Mouse (Mus musculus) testis, postnatal 14 days (tissue): ENCODE measurements around the gene Rap1gap2.

Source experiments
- DNase-seq: peaks from one replicate; pipeline ENCODE4 v3.0.0; 2021; ENCODE audit warnings: low spot score

Gene Rap1gap2

DNA sequence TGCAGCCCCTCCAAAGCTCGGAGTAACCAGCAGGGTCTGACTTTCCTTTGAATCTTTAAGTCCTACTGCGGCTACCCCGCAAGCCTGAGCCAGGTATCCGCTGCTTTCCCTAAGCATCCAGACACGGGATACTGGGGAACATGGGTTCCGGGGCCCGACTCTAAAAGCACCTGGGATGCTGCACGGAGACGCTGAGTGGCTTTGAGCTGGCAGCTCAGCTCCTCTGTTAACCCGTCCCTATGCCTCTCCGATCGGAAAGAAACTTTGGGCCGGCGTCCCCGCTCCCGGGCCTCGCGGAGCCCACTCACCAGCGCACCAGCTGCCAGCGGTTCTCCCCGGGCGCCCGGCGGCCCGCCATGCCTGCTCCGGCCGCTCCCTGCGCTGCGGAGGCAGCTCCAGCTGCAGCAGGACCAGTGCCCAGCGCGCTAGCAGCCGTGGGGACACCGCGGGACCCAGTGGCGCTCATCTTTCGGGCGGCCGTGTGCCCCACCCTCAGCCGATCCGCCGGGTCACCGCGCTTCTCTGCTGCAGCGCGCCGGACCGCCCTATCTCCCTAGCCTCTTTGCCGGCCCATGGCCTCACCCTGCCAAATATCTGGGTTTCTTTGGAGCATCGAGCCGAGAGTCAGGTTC lies at the start of gene Rap1gap2:
Gene Rap1gap2 (minus strand): TSS at position 371 of the 632 bp plus-strand sequence.
- DNase-seq: no peak

- DNase-seq: no peak
Measured at GRCm38 (mm10) chr11:74660336-74660735, 49.6 kb upstream of the Rap1gap2 start.

DNA sequence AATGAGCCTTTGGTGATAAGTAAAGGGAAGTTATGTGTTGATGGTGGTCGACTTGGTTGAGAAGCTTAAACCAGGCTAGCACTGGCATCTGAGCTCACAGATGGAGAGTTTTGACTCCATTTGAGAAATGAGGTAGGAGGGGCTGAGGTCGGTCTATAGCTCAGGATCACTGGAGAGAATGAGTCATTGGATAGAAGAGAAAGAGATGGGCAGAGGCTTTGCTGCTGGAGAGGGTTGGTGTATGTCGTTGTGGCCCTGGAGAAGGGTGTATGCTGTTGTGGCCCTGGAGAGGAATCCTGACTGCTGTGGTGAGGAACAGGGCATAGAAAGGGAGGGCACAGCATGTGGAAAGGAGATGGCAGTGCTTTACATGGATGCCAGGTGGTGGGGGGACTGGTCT lies 45.2 kb upstream of the Rap1gap2 start:
- no peak for DNase-seq

GRCm38 (mm10) chr11:74653385-74653784 lies 42.7 kb upstream of the Rap1gap2 start:
- no peak for DNase-seq

- peak; percentile 38 for DNase-seq
Measured at GRCm38 (mm10) chr11:74652791-74653191, 42.1 kb upstream of the Rap1gap2 start.

DNA sequence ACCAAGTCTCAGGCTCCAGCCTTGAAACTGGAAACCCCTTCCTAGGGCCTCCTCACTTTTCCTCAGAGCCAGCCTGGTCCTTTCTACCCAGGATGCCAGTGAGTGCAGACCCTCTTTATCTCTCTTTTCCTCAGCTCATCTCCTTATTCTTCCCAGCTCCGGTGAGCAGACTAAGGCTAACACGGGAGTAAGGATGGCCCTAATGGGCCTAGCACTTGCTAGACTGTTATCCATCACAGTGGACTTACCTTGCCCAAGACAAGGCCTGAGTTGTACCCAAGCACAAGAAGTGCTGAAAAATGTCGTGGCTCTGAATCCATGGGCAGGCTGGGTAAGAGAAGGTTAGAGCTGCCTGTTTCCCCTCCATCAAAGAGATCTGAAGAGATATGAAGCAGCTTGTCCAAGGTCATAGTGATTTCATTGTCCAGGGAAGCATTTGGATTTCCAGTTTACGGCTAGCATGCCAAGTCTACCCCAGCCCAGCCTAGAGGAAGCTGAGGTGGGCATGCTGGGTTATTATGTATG lies 39.9 kb upstream of the Rap1gap2 start:
- no peak for DNase-seq

DNA sequence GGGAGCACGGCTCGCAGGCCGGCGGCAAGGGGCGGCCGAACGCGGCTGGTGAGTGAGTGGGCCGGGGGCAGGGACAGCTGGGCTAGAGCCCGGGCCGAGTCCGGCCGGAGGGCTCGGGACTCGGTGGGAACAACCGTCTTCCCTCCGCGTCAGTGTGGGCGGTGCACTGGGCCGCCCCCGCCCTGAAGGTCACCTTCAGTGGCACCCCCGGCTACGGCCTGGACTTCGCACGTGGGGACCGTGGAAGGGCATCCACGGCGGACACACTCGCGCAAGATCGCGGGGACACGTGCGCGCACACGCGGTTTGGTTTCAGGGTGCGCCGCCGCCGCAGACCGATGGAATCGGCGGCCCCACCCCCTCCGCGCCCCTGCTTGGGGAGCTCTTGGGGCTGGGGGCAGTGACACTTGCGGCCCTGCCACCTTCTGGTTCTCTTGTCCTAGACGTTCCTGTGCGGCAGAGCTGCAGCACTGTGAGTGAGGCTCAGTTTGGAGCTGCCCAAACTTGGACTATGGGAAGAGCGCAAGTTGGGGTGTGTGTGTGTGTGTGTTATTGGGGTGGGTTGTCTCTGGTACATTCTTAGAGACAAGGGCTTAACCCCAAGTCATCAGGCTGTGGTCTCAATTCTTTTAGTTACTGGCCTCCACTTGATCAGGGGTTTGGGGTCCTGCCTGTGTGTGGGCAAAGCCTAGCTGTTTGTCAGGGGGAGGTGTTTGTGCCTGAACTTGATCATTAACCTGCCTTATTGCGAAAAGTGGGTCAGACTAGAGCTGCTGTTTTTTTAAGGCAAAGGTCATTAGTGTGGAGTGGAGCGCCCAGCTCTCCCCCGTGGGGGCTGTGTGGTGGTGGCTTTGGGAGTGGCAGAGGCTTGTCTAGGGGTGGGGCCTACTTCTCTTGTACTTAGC lies 39.2 kb upstream of the Rap1gap2 start:
- DNase-seq: peak; percentile 56

DNA sequence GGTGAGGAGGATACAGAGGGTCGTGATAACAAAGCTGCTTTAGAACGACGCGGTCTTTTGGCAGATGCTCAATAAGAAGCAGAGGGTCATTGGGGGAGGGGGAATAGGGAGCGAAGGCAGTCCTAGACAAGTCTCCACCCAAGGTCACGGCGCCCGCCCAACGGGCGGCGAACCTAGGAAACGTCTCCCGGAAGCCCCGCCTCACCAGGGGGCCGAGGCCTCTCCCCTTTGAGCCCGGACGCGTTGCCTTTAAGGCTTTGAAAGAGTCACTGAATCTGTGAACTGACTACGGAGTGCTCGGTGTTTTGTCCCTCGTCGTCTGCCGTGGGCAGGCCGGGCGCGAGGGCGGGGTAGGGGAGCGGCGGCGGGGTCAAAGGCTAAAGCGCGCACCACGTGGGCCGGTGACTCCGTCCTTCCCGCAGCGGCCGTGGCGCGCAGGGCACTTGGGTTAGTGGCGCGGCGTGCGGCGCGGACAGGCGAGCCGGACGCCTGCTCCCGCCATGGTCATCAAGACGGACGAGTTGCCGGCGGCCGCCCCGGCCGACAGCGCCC lies 38.5 kb upstream of the Rap1gap2 start, which contains the start of gene Cluh:
Gene Cluh (plus strand): TSS at position 401 of the 552 bp plus-strand sequence.
- peak; percentile 97 for DNase-seq

GRCm38 (mm10) chr11:74648676-74649075 lies 38.0 kb upstream of the Rap1gap2 start:
- no peak for DNase-seq

GRCm38 (mm10) chr11:74647966-74648365 lies 37.3 kb upstream of the Rap1gap2 start:
- DNase-seq: no peak

DNA sequence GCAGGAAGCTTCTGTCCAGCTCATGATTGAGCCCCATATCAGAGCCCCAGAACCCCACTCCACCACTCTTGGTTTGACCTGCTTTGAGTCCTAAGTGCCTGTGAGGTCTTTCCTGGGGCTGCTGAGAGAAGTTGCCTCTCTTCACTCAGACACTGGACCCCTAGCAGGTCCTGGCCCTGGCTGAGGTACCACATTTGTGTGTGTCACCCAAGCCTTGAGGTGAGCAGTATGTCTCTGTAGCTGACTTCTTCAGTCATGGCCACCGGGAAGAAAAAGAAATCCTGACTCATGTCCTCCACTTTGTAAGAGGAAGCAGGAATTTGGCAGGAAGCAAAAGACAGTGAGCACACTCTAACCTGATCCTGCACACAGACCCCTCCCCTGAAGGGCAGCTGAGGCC lies 28.9 kb upstream of the Rap1gap2 start:
- DNase-seq: no peak

DNA sequence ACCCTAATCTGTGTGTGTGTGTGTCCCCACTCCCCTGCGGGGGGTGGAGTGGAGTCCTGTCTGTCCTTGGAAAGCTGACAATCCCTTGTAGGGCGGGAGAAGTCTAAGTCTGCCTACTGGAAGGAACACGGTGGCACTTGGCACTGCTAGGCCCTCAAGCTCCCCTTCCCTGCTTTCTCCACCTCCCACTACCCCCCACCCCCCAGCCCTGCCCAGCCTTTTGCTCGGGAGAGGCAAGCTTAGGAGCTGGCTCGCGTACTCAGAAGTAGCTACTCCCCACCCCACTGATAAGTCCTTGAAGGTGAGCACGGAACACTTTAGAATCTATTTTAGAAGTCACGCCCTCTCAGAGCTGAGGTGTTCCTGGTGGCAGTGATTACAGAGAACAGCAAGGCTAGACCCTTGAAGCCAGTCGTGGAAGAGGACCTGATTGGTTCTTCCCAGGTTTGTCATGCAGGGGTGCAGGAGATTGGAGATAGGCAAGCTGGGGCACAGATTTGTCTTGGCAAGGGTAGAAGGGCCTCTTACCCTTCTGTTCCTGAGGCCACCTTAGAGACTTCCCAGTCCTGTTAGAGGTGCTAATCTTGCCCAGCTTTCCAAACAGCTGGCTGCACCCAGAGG lies 28.2 kb upstream of the Rap1gap2 start:
- DNase-seq: no peak

- DNase-seq: peak; percentile 80
Measured at GRCm38 (mm10) chr11:74637971-74638790, 27.5 kb upstream of the Rap1gap2 start.

- DNase-seq: no peak
Measured at GRCm38 (mm10) chr11:74637486-74637885, 26.8 kb upstream of the Rap1gap2 start.

DNA sequence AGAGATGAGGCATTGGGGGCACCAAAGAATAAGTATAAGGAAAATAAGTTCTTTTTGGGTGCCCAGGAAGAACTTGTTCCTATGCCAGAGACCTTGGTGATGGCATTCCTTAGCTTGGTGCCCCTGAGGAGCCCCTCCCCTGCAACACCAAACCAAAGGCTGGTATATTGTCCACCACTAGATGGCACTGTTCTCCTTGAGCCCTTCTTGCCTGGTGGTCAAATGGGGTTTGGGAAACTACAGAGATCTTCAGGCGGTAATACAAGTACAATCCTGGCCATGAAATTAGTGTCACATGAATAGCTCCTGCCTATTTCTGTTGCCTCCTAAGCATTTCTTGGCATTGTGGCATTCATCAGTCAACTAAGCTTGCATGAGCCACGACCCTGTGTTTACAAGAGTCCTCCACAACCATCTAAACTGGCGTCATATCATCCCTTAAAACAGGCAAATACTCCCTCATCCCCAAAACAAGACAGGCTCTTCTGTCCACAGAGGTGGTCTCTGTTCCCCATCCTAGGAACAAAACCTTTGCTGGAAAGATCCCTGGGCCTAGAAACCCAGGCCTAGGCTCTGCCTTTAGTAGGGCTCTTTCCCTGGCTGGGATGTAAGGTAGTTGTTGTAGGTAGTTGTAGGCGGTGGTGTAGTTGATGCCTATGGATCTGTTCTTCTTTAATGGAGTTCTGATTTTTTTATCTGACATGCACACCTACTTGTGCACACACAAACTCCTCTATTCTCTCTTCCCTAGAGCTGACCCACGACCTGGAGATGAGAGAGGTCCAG lies 24.0 kb upstream of the Rap1gap2 start:
- DNase-seq: peak; percentile 48

DNA sequence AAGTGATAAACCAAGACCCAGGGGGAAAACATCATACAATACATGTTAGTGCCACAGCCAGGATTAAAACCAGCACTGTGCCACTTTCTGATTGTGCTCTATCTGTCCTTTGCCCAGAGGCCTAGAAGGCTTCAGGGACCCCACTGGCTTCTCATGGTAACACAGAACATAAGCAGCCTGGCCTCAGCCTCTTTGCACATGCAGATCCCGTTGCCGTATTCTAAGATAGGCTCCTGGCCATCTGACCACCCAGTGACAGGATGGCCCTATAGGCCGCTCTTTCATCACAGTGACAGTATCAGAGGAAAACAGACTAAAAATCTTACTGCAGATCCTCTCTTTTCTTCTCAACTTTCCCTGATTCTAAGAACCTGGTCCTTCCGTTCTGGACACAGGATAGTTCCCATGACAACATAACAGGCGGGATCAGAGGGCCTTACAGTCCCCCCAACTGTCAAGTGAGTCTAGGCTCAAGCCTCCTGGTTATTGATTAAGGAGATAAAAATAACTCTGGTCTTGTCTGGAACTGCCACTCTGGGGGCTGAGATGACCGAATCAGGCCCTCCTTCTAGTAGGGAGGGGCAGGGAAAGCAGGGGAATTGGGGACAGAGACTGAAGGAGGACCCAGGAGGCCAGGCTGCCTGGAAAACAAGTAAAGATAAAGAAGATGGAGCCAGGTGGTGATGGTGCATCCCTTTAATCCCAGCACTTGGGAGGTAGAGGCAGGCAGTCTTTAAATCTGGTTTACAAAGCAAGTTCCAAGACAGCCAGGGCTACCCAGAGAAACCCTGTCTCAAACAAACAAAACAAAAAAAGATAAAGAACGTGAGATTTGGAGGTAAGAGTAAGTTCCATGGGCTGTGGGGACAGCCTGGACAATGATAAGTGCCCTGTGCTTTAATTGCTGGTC lies 21.4 kb upstream of the Rap1gap2 start:
- no peak for DNase-seq

DNA sequence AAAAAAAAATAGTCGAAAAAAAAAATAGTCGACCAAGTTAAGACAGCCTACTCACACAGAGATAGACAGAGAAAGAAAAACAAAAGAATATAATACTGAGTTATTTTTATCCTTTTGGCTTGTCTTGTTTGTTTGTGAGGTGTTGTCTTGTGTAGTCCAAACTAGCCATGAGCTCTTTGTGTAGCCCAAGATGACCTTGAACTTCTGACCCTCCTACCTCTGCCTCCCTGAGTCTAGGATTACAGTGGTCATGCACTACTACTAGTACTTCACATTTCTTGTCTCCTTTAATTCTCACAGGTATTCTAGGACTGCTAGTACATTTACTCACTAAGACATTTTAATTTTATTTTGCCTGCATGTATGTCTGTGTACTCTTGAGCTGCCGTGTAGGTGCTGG lies 16.8 kb upstream of the Rap1gap2 start:
- no peak for DNase-seq

DNA sequence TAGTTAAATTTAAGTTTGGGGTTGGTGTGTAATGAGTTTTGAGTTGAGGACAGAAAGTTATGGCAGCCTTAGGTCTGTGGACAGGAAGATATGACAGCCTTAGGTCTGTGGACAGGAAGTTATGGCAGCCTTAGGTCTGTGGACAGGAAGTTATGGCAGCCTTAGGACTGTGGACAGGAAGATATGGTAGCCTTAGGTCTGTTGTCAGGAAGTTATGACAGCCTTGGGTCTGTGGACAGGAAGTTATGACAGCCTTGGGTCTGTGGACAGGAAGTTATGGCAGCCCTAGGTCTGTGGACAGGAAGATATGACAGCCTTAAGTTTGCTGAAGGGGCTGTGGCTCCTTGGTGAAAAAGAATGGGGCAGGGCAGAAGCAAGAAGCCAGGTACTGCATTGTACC lies 14.6 kb upstream of the Rap1gap2 start:
- no peak for DNase-seq

- no peak for DNase-seq
Measured at GRCm38 (mm10) chr11:74623693-74624092, 13.0 kb upstream of the Rap1gap2 start.
